Comparison of ENCODE assay signal across 19 mouse cellular contexts in the genomic region with DNA sequence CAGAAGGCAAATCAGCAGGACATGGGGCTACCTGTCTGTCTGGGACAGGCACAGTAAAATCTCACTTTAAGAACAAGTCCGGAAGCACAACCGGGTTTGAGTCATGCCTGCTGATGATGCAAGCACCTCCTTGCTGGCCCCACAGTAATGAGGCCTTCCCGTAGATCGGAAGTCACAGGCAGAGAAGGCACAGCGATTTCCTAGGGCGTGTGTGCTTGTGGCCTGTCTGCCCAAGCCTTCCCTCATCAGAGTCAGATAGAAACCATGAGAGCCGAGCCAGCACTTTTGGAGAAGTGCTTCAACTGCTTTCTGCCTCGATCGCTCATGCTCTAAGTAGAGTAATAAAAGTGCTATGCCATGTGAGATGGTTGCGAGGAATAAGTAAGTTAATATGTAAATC.
"Had no signal": no experiment of that assay in that cellular context is flagged by ENCODE, and none has a peak within 500 bp of the region (broad histone marks: within the 10 kb centered on the region; RNA-seq: fewer than 3 reads in every experiment).

No protein-coding gene starts in this region.

- H3K4me3 ChIP-seq: liver, embryonic 15.5 days; lung, embryonic 15.5 days; midbrain, embryonic 10.5 days; midbrain, embryonic 12.5 days; neural tube, embryonic 12.5 days; stomach, embryonic 15.5 days had no signal

- H3K27me3 ChIP-seq: liver, embryonic 15.5 days; lung, embryonic 15.5 days; midbrain, embryonic 12.5 days; neural tube, embryonic 12.5 days; stomach, embryonic 15.5 days had no signal

- H3K4me1 ChIP-seq: liver, embryonic 15.5 days; lung, embryonic 15.5 days; midbrain, embryonic 12.5 days; neural tube, embryonic 12.5 days; stomach, embryonic 15.5 days had no signal

- H3K36me3 ChIP-seq: liver, embryonic 15.5 days; lung, embryonic 15.5 days; midbrain, embryonic 10.5 days; midbrain, embryonic 12.5 days; neural tube, embryonic 12.5 days; stomach, embryonic 15.5 days had no signal

- H3K4me2 ChIP-seq: liver, embryonic 15.5 days; lung, embryonic 15.5 days; midbrain, embryonic 12.5 days; neural tube, embryonic 12.5 days; stomach, embryonic 15.5 days had no signal

- ATAC-seq: liver, postnatal 0 days; lung, postnatal 0 days; midbrain, embryonic 16.5 days had no signal

- H3K27ac ChIP-seq: liver, embryonic 15.5 days; lung, embryonic 15.5 days; macrophage; midbrain, embryonic 10.5 days; midbrain, embryonic 12.5 days; neural tube, embryonic 12.5 days; stomach, embryonic 15.5 days; stomach, postnatal 0 days had no signal

- DNase-seq: liver, postnatal 0 days; lung, adult 2 months; lung, postnatal 14 days; lung, postnatal 36 days; midbrain, embryonic 14.5 days; right cerebral cortex, postnatal 14 days; thymus, adult 2 months; thymus, postnatal 25 days; thymus, postnatal 4 days had no signal

- H3K9ac ChIP-seq: liver, embryonic 15.5 days; liver, postnatal 0 days; lung, embryonic 15.5 days; midbrain, embryonic 12.5 days; neural tube, embryonic 12.5 days; stomach, embryonic 15.5 days had no signal

- H3K9me3 ChIP-seq: liver, embryonic 15.5 days; lung, embryonic 15.5 days; midbrain, embryonic 10.5 days; midbrain, embryonic 12.5 days; neural tube, embryonic 12.5 days; stomach, embryonic 15.5 days had no signal
